ENCODE assay signal across 8 mouse cellular contexts in the genomic region with DNA sequence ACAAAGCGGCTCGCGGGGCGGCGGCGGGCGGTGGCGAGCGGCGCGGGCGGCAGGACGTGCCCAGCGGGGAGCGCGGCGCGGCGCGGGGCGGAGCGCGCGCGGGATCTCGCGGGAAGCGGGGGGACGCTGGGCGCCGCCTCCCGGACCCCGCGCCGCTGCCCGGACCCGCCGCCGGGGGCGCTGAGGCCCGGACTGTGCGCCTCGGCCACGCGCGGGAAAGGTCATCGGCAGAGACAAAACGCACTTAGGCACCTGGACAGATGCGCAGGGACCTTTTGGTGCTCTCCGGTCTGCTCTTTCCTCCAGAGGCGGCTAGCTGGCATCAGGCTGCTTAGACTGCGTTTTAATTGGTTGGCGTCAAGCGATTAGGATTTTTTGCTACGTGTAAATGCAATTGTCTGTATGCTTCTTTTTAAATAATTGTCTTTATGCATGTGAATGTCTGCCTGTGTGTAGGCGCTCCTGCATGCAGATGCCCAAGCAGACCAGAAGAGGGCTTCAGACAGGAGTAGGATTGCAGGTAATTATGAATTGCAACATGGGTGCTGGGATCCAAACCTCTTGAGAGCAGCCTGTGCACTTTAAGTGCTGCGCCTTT. TPM values are rescaled to one million over a fixed set of nuclear protein-coding genes. Genes with fewer than 3 reads are reported as not detected.
DNase-seq lines count a peak whose midpoint lies in the region; ATAC-seq and TF ChIP-seq lines count a peak whose summit lies in the region.

Gene Cenpb, minus strand, starts transcription at position 78 of the 598 bp plus-strand sequence.

- peak within 1 kb of the TSS; percentile 92 for H3K4me3 ChIP-seq in E14TG2a.4 (replicated peaks; ENCODE audit: low read length)
- peak within 1 kb of the TSS; percentile 91 for H3K4me3 ChIP-seq in forebrain, embryonic 13.5 days
- H3K4me3 ChIP-seq in heart, postnatal 0 days (ENCODE audit: low read depth, low read length): peak within 1 kb of the TSS; percentile 70
- peak within 1 kb of the TSS; percentile 74 for H3K4me3 ChIP-seq in neural tube, embryonic 15.5 days (replicated peaks)

- no peaks in the 10 kb centered on the region for H3K9me3 ChIP-seq in E14TG2a.4 (ENCODE audit: low read length)
- H3K9me3 ChIP-seq in forebrain, embryonic 13.5 days (replicated peaks): no peaks in the 10 kb centered on the region
- H3K9me3 ChIP-seq in heart, postnatal 0 days (replicated peaks; ENCODE audit: control insufficient read depth, low read length): no peaks in the 10 kb centered on the region
- no peaks in the 10 kb centered on the region for H3K9me3 ChIP-seq in neural tube, embryonic 15.5 days (replicated peaks)

- peaks cover 52% of the 10 kb centered on the region for H3K4me1 ChIP-seq in E14TG2a.4 (replicated peaks; ENCODE audit: low read depth, low read length)
- peaks cover 39% of the 10 kb centered on the region for H3K4me1 ChIP-seq in forebrain, embryonic 13.5 days
- peaks cover 34% of the 10 kb centered on the region for H3K4me1 ChIP-seq in heart, postnatal 0 days (ENCODE audit: control insufficient read depth, insufficient read depth)
- peaks cover 43% of the 10 kb centered on the region for H3K4me1 ChIP-seq in neural tube, embryonic 15.5 days

- peak within 1 kb of the TSS; percentile 98 for H3K9ac ChIP-seq in forebrain, embryonic 13.5 days
- H3K9ac ChIP-seq in heart, postnatal 0 days (replicated peaks; ENCODE audit: low read depth, low read length): peak within 1 kb of the TSS; percentile 97
- peak within 1 kb of the TSS; percentile 93 for H3K9ac ChIP-seq in neural tube, embryonic 15.5 days (replicated peaks)

- whole genome bisulfite sequencing in forebrain, embryonic 13.5 days: 2% methylated on average over 45 of the region's 57 CpGs
- WGBS in heart, postnatal 0 days: 4% methylated on average over 28 of the region's 57 CpGs
- WGBS in neural tube, embryonic 15.5 days: 2% methylated on average over 47 of the region's 57 CpGs

- H3K27ac ChIP-seq in forebrain, embryonic 13.5 days: peak within 1 kb of the TSS; percentile 91
- H3K27ac ChIP-seq in heart, postnatal 0 days (ENCODE audit: low read depth): peak within 1 kb of the TSS; percentile 95
- peak within 1 kb of the TSS; percentile 95 for H3K27ac ChIP-seq in neural tube, embryonic 15.5 days (replicated peaks)

- peak; percentile 81 for ATAC-seq in forebrain, embryonic 13.5 days
- ATAC-seq in heart, postnatal 0 days (ENCODE audit: insufficient read depth, low read depth): peak; percentile 91
- peak; percentile 87 for ATAC-seq in neural tube, embryonic 15.5 days (ENCODE audit: low FRiP score)

- no peaks in the 10 kb centered on the region for H3K27me3 ChIP-seq in E14TG2a.4 (ENCODE audit: insufficient read depth, low read length)
- no peaks in the 10 kb centered on the region for H3K27me3 ChIP-seq in forebrain, embryonic 13.5 days
- H3K27me3 ChIP-seq in heart, postnatal 0 days (ENCODE audit: control insufficient read depth, insufficient read depth, low read length): no peaks in the 10 kb centered on the region
- no peaks in the 10 kb centered on the region for H3K27me3 ChIP-seq in neural tube, embryonic 15.5 days (replicated peaks)

- peak; percentile 52 for TF ChIP-seq CTCF in E14TG2a.4 (conservative IDR thresholded peaks at IDR 0.05; ENCODE audit: low read length)
- TF ChIP-seq CTCF in heart, postnatal 0 days (IDR thresholded peaks at IDR 0.05; ENCODE audit: low read depth): peak; percentile 49

- H3K36me3 ChIP-seq in E14TG2a.4 (ENCODE audit: insufficient read depth, low read length): peaks cover 33% of the 10 kb centered on the region
- H3K36me3 ChIP-seq in forebrain, embryonic 13.5 days (ENCODE audit: poor library complexity, severe bottlenecking): peaks cover 15% of the 10 kb centered on the region; the same call in 1 of the 2 replicates
- peaks cover 10% of the 10 kb centered on the region; the same call in 1 of the 2 replicates for H3K36me3 ChIP-seq in heart, postnatal 0 days (replicated peaks; ENCODE audit: control insufficient read depth, insufficient read depth, low read length)
- H3K36me3 ChIP-seq in neural tube, embryonic 15.5 days: peaks cover 5% of the 10 kb centered on the region; the same call in 1 of the 2 replicates

- no peak for TF ChIP-seq EP300 in heart, postnatal 0 days (IDR thresholded peaks at IDR 0.05; ENCODE audit: low read depth)

- H3K4me2 ChIP-seq in forebrain, embryonic 13.5 days: peak within 1 kb of the TSS; percentile 95
- peak within 1 kb of the TSS; percentile 92 for H3K4me2 ChIP-seq in heart, postnatal 0 days (ENCODE audit: low read depth, low read length)
- H3K4me2 ChIP-seq in neural tube, embryonic 15.5 days: peak within 1 kb of the TSS; percentile 98

- DNase-seq in c-Kit-positive CD71-positive TER-119-positive erythroid progenitor cells, embryonic 14.5 days (ENCODE audit: low spot score): peak; percentile 54
- DNase-seq in heart, postnatal 0 days (ENCODE audit: low spot score): peak; percentile 62
- DNase-seq in kidney, postnatal 4 days: peak; percentile 87 to 93
- DNase-seq in lung, adult 18-20 months: peak; percentile 78 to 86
- DNase-seq in testis, postnatal 10 days (ENCODE audit: low spot score): peak; percentile 92

RNA-seq across cellular contexts. Expression of gene Cenpb, which starts in this region (rescaled TPM):
- 14.8 and 15.3 TPM in 2 replicates for polyA plus RNA-seq in forebrain, embryonic 13.5 days (2015; fragmentation: Nextera tagmentation; extraction: Ambion mirVana)
- total RNA-seq in heart, postnatal 0 days (2014; rRNA removed; ENCODE audit: low replicate concordance): 62.9 and 84.8 TPM in 2 replicates
- 7.1 and 7.8 TPM in 2 replicates for polyA plus RNA-seq in heart, postnatal 0 days (2015; fragmentation: Nextera tagmentation; extraction: Ambion mirVana)
- polyA plus RNA-seq in neural tube, embryonic 15.5 days (2015; fragmentation: Nextera tagmentation; extraction: Ambion mirVana): 11.5 and 12.6 TPM in 2 replicates

Comparison
In these comparisons a context has a peak if more than half of its experiments do, and no peak if none do; other contexts are left out.
1. Peak in every context shown above with its lines: DNase-seq, ATAC-seq, H3K4me3 ChIP-seq and H3K27ac ChIP-seq.